Mouse (Mus musculus): ENCODE results near the gene Fastk.

- TF ChIP-seq EP300 (optimal IDR thresholded peaks at IDR 0.05) (no peak), CTCF (IDR thresholded peaks at IDR 0.05; ENCODE audit: low read depth) (no peak)
Observed at GRCm38 (mm10) chr5:24477909-24478308, 32.8 kb upstream of the Fastk start.
